In the genomic region with DNA sequence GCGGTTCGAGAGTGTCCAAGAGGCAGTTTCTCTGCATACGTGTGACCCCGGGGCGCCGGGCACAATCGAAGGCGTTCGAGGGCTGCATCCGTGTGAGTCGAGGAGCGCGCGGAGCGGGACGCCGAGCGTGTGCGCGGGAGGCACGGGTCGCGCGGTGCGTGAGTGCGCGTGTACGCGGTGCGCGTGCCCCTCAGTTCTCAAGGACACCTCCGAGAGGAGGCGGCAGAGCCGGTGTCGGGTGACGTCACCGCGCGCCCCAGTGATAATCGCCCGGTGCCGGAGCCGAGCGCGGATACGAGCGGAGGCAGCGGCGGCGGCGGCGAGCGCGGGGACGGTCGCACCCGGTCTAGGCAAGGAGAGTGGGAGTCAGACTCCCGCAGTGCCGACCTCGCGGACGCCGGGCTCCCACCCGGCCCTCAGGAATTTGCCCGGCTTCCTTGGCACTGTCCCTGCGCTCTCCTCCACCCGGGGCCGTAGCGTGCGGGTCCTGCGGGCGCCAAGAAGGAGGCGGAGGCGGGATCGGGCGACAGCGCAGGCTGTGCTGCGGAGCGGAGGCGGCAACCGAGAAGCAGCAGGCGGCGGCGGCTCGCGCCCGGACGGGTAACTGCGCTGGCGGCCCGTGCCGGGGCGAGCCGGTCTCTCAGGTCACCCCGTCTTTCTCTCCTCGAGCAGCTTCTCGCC, we compare ENCODE assay signal across 9 mouse cellular contexts. TPM values are rescaled to one million over a fixed set of nuclear protein-coding genes. Genes with fewer than 3 reads are reported as not detected.
DNase-seq lines count a peak whose midpoint lies in the region; ATAC-seq and TF ChIP-seq lines count a peak whose summit lies in the region.
"Had no signal": no experiment of that assay in that cellular context is flagged by ENCODE, and none has a peak within 500 bp of the region (broad histone marks: within the 10 kb centered on the region; RNA-seq: fewer than 3 reads in every experiment).

No protein-coding gene starts in this region.

- no peaks in the 10 kb centered on the region for H3K9me3 ChIP-seq in heart, embryonic 11.5 days (replicated peaks; ENCODE audit: control insufficient read depth, low read length)
- no peaks in the 10 kb centered on the region for H3K9me3 ChIP-seq in liver, postnatal 0 days (ENCODE audit: low read length)
- no peaks in the 10 kb centered on the region for H3K9me3 ChIP-seq in stomach, embryonic 15.5 days

- H3K9ac ChIP-seq in heart, embryonic 11.5 days (ENCODE audit: low read depth, low read length) = no peak overlapping the region
- H3K9ac ChIP-seq in liver, postnatal 0 days (replicated peaks) = no peak overlapping the region
- no peak overlapping the region for H3K9ac ChIP-seq in stomach, embryonic 15.5 days

- TF ChIP-seq EP300 in liver, postnatal 0 days (IDR thresholded peaks at IDR 0.05; ENCODE audit: low read depth) = no peak

- WGBS in heart, embryonic 11.5 days (ENCODE audit: insufficient replicate concordance) = under 1% methylated on average over 91 of the region's 97 CpGs
- WGBS in cerebellum, adult 2 months = under 1% methylated on average over 95 of the region's 97 CpGs
- under 1% methylated on average over 82 of the region's 97 CpGs for WGBS in liver, postnatal 0 days (ENCODE audit: insufficient replicate concordance)
- under 1% methylated on average over 82 of the region's 97 CpGs for WGBS in stomach, embryonic 15.5 days

- peaks cover 14% of the 10 kb centered on the region for H3K4me1 ChIP-seq in heart, embryonic 11.5 days (ENCODE audit: control insufficient read depth, insufficient read depth, low read length)
- peaks cover 40% of the 10 kb centered on the region for H3K4me1 ChIP-seq in cerebellum, adult 2 months (ENCODE audit: control insufficient read depth, insufficient read depth, low read length)
- peaks cover 10% of the 10 kb centered on the region; the same call in 1 of the 2 replicates for H3K4me1 ChIP-seq in liver, postnatal 0 days (ENCODE audit: insufficient read depth)
- H3K4me1 ChIP-seq in stomach, embryonic 15.5 days = peaks cover 34% of the 10 kb centered on the region

- peak; percentile 96 for TF ChIP-seq POLR2A in cerebellum, adult 2 months (IDR thresholded peaks at IDR 0.05; ENCODE audit: borderline replicate concordance, insufficient read depth, low read length)

- no peak overlapping the region for H3K27ac ChIP-seq in heart, embryonic 11.5 days (ENCODE audit: low read depth, low read length)
- peak overlapping the region; percentile 99 for H3K27ac ChIP-seq in cerebellum, adult 2 months (ENCODE audit: insufficient read depth, low read length)
- no peak overlapping the region for H3K27ac ChIP-seq in liver, postnatal 0 days (ENCODE audit: low read depth)
- H3K27ac ChIP-seq in stomach, embryonic 15.5 days = no peak overlapping the region

- H3K36me3 ChIP-seq in heart, embryonic 11.5 days (ENCODE audit: control insufficient read depth, insufficient read depth, low read length) = no peaks in the 10 kb centered on the region
- no peaks in the 10 kb centered on the region for H3K36me3 ChIP-seq in liver, postnatal 0 days (replicated peaks; ENCODE audit: insufficient read depth, low read length)
- no peaks in the 10 kb centered on the region for H3K36me3 ChIP-seq in stomach, embryonic 15.5 days

- H3K4me2 ChIP-seq in heart, embryonic 11.5 days = peak overlapping the region; percentile 86
- peak overlapping the region; percentile 61 for H3K4me2 ChIP-seq in liver, postnatal 0 days (ENCODE audit: low read depth, low read length)
- peak overlapping the region; percentile 90 for H3K4me2 ChIP-seq in stomach, embryonic 15.5 days

- peaks cover 96% of the 10 kb centered on the region for H3K27me3 ChIP-seq in heart, embryonic 11.5 days (ENCODE audit: control insufficient read depth, insufficient read depth, low read length)
- H3K27me3 ChIP-seq in cerebellum, adult 2 months (ENCODE audit: control insufficient read depth, insufficient read depth, low read length) = no peaks in the 10 kb centered on the region
- H3K27me3 ChIP-seq in liver, postnatal 0 days (ENCODE audit: insufficient read depth, low read length) = peaks cover 91% of the 10 kb centered on the region
- peaks cover 89% of the 10 kb centered on the region for H3K27me3 ChIP-seq in stomach, embryonic 15.5 days (replicated peaks)

- DNase-seq in heart, adult 8-10 months (ENCODE audit: low spot score) = no peak
- DNase-seq in cerebellum, adult 2 months = peak; percentile 96 to 97
- peak; percentile 83 to 94 for DNase-seq in frontal cortex, adult 2 months (ENCODE audit: extremely low spot score in 1 of 2, low spot score in 1 of 2)
- peak; percentile 88 to 89 for DNase-seq in layer of hippocampus, adult 8-10 months (ENCODE audit: low spot score in 2 of 2)
- DNase-seq in liver, postnatal 0 days = no peak

- no peak for ATAC-seq in heart, embryonic 11.5 days (replicated peaks; ENCODE audit: insufficient number of reproducible peaks, low FRiP score, low TSS enrichment)
- ATAC-seq in liver, postnatal 0 days = no peak; the same call in 1 of the 2 replicates
- ATAC-seq in stomach, embryonic 15.5 days (ENCODE audit: insufficient read depth, low FRiP score, low read depth) = no peak
- no peak for ATAC-seq in inflammation-experienced regulatory T-cells, adult 6 months

- TF ChIP-seq CTCF in cerebellum, adult 2 months (IDR thresholded peaks at IDR 0.05; ENCODE audit: borderline replicate concordance, insufficient read depth, low read depth, low read length) = no peak
- no peak for TF ChIP-seq CTCF in liver, postnatal 0 days (IDR thresholded peaks at IDR 0.05; ENCODE audit: low read depth)

- peak overlapping the region; percentile 53 for H3K4me3 ChIP-seq in heart, embryonic 11.5 days (ENCODE audit: low read depth, low read length)
- H3K4me3 ChIP-seq in cerebellum, adult 2 months (replicated peaks; ENCODE audit: insufficient read depth, low read depth, low read length) = peak overlapping the region; percentile 68
- peak overlapping the region; percentile 32 for H3K4me3 ChIP-seq in liver, postnatal 0 days (ENCODE audit: low read depth, low read length)
- H3K4me3 ChIP-seq in stomach, embryonic 15.5 days (replicated peaks) = peak overlapping the region; percentile 44

RNA-seq across cellular contexts. Expression of a gene that starts 27.8 kb away (rescaled TPM):
- 39.8 and 43.6 TPM in 2 replicates for polyA plus RNA-seq in heart, embryonic 11.5 days (2014; fragmentation: Nextera tagmentation; extraction: Ambion mirVana)
- total RNA-seq in heart, adult 8-10 months (2022) = 10 to 100 TPM; 28.5 to 31.4 (median 30.5) TPM
- 52.3 and 59.7 TPM in 2 replicates for polyA plus RNA-seq in cerebellum, adult 2 months (2012; rRNA removed)
- polyA plus RNA-seq in frontal cortex, adult 2 months (2012; rRNA removed) = 43.1 and 45.7 TPM in 2 replicates
- total RNA-seq in layer of hippocampus, adult 8-10 months (2022) = 10 to 100 TPM; 53.7 to 57.3 (median 55.3) TPM
- polyA plus RNA-seq in liver, postnatal 0 days (2015; fragmentation: Nextera tagmentation; extraction: Ambion mirVana) = 17.3 and 17.8 TPM in 2 replicates
- 51.0 and 52.9 TPM in 2 replicates for polyA plus RNA-seq in stomach, embryonic 15.5 days (2015; fragmentation: Nextera tagmentation; extraction: Ambion mirVana)
- polyA plus RNA-seq in inflammation-experienced regulatory T-cells, adult 6 months (2017; shearing (Covaris generic)) = 10 to 100 TPM in 2 of 3 experiments, 1 to 10 TPM in 1; 8.7 to 13.0 (median 10.2) TPM

RNA-seq across cellular contexts. Expression of a gene that starts 35.8 kb away (rescaled TPM):
- polyA plus RNA-seq in heart, embryonic 11.5 days (2014; fragmentation: Nextera tagmentation; extraction: Ambion mirVana) = 0.13 TPM in 1 of 2 replicates, not detected in the other
- not detected for total RNA-seq in heart, adult 8-10 months (2022)
- polyA plus RNA-seq in cerebellum, adult 2 months (2012; rRNA removed) = 1.0 TPM in 2 replicates
- 0.08 and 0.42 TPM in 2 replicates for polyA plus RNA-seq in frontal cortex, adult 2 months (2012; rRNA removed)
- total RNA-seq in layer of hippocampus, adult 8-10 months (2022) = under 1 TPM in 3 of 4 experiments, not detected in 1; 0.27 to 0.48 (median 0.31) TPM
- polyA plus RNA-seq in liver, postnatal 0 days (2015; fragmentation: Nextera tagmentation; extraction: Ambion mirVana) = not detected in 2 replicates
- polyA plus RNA-seq in stomach, embryonic 15.5 days (2015; fragmentation: Nextera tagmentation; extraction: Ambion mirVana) = 0.14 TPM in 1 of 2 replicates, not detected in the other
- not detected for polyA plus RNA-seq in inflammation-experienced regulatory T-cells, adult 6 months (2017; shearing (Covaris generic))
- polyA plus RNA-seq: large intestine, adult 2 months had no signal

Comparison
In these comparisons a context has a peak if more than half of its experiments do, and no peak if none do; other contexts are left out.
1. DNase-seq: peak in cerebellum, adult 2 months (2 of 2), frontal cortex, adult 2 months (2 of 2) and layer of hippocampus, adult 8-10 months (2 of 2); none in heart, adult 8-10 months (single experiment) and liver, postnatal 0 days (single experiment).
2. Peak in every context shown above with its lines, with median percentiles within 50 percentile points of each other: H3K4me2 ChIP-seq and H3K4me3 ChIP-seq.